Mouse (Mus musculus) NIH3T3 (cell line): ENCODE data around the gene Ecm1.
A peak's percentile ranks its signal among the peaks of the same experiment; 100 is the strongest.

Source experiments
- DNase-seq: peaks from one replicate; pipeline ENCODE4 v3.0.0-alpha.2; 2012; ENCODE audit warnings: low read depth

The Ecm1 gene

GRCm38 (mm10) chr3:95689171-95689915 lies 50.0 kb downstream of the Ecm1 start:
- DNase-seq: no peak

GRCm38 (mm10) chr3:95687524-95688421 lies 51.6 kb downstream of the Ecm1 start, which contains the start of gene Adamtsl4:
Gene Adamtsl4, minus strand, starts transcription at chr3:95687917.
- peak; percentile 98 for DNase-seq

GRCm38 (mm10) chr3:95687168-95687523 lies 52.2 kb downstream of the Ecm1 start:
- DNase-seq: no peak

- DNase-seq: peak; percentile 51
Measured at GRCm38 (mm10) chr3:95686492-95687167, 52.7 kb downstream of the Ecm1 start.

- DNase-seq: no peak
Measured at GRCm38 (mm10) chr3:95685701-95686100, 53.7 kb downstream of the Ecm1 start.

GRCm38 (mm10) chr3:95685301-95685700 lies 54.1 kb downstream of the Ecm1 start:
- no peak for DNase-seq

- no peak for DNase-seq
Measured at GRCm38 (mm10) chr3:95684846-95685245, 54.5 kb downstream of the Ecm1 start.
